Mouse (Mus musculus): ENCODE data around the gene Vmn2r87. TPM values are rescaled to one million over a fixed set of nuclear protein-coding genes. Genes with fewer than 3 reads are reported as not detected.
"Not testable (repeated sequence)": the region's sequence is repeated elsewhere in the genome, so short reads cannot be mapped to it uniquely, and the experiment has no call there.

The Vmn2r87 gene
- total RNA-seq (2021) = not detected
- long read RNA-seq, experiment 1 = 0 reads
- long read RNA-seq, experiment 2 = 0 reads

DNA sequence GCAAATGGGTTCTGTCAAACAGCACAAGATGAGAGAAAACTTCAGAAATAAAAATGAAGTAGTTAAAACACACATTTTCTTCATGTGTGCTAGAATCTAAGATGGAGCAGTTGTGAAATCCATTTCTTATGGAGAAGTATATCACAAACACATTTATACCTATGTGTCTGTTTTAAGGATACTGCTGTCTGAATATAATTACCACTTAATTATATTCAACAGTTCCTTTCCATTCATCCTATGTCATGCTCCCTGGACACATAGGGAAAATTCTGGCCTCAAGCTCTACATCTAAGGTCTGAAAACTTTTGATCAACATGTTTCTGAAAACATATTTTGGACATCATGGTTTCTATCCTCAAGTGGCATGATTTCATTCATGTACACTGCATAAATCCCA is at the start of gene Vmn2r87:
TSS of gene Vmn2r87 (minus strand) at position 101 of the 400 bp plus-strand sequence.
- DNase-seq = no peak

DNA sequence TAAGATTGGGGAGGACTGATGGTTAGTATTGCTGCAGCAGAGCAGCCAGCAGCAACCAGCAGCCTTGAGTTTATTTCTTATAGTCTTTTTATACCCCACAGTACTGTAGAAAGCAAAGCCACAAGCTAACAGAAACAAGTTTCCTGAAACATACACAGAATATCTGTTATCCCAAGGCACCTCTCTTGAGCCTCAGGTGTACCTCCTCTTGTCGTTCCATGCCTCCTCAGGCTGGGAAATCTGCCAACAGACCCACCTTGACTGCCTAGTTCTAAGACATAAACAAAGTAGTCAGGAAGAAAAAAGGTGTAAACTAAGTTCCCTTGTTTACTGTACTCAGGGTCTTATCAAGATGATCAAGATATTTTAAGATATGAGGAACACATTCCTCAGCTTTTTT is 47.1 kb upstream of the Vmn2r87 start:
- not testable (repeated sequence) for DNase-seq

DNA sequence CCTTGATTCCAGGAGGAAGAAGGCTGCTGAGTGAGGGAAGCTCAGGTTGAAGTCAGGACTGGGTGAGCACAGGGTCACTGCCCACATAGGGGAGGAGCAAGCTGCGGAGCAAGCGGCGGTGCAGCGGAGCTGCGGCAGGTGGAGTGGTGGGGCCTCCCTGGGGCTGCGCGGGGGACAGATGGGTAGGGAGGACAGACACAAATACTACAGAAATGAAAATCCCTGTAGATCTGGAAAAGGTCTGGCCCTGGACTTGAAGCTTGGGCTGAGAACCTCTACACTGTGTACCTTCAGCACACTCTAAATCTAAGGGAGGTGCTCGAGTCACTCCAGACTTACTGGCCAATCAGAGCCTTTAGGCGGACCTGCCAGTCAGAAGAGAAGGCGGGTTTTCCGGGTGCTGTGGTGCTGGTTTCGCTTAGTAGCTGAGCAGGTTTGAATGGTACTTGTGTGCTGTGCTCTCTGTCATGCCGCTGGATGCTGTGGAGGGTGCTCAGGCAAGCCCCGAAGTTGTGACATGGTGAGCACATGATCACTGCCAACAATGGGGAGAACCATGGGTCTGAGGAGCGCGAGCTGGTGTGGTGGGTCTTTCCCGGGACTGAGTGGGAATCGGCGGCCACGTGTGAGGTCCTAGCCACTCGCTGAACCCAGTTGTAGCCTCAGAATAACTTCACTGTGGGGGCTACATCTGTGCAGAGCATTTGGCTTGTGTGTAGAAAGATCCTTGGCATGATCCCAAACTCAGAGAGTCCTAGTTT is 44.9 kb upstream of the Vmn2r87 start:
- peak; percentile 74 to 80 for DNase-seq

DNA sequence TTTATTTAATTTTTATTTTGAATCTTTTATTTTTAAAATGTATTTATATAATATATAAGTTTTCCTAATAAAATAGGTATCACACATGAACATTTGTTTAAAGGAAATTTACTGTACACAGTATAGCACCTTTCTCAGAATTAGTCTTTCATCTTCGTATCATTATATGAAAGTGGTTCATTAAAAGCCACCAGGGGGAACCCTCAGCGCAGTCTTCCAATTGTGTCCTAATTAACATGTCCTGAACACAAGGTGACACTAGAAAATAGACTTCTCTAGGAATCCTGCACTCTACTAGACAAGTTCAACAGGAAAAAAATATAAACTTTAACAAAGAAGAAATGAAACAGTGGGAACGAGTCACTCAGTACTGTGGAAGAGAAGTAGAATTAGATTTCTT is 38.9 kb upstream of the Vmn2r87 start:
- DNase-seq = peak; percentile 5 to 33

DNA sequence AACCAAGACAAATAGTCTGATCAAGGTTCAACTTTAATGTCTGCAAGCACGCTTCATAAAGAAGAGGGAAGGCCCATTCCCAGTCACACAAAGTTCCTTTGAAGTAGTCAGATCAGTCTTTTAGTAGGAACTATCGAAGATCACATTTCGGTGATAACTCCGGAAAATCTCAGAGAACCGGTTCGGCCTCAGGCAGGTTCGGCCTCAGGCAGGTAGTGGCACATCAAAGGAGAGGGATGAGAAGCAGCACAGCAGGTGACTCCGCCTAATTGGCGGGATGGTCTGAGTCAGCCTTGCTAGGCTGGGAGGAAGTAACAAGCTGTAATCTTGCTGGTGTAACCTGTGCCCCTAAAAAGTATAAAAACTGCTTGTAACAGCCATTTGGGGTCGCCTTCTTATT is 30.7 kb upstream of the Vmn2r87 start:
- no peak for DNase-seq

DNA sequence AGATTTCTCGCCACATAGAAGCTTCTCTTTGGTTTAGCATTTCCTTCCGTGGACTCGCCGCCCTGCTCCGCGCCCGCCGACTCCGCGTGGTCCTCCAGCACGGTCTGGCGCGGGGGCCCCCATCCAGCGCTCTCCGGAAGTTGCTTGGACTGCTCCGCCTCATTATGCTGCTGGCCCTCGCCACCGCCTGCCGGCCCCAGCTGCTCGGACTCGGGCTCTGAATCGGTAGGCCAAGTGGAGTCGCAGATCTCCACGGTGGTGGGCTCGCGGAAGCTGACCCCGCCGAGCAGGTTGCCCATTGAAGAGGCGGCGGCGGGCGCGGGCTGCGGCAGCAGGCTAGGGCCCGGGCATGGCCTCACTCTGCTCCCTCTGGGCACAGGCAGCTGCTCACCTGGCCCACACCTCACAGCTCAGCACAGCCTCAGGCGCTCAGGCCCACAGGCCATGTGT is 26.9 kb downstream of the Vmn2r87 start:
- peak; percentile 29 to 36 for DNase-seq

DNA sequence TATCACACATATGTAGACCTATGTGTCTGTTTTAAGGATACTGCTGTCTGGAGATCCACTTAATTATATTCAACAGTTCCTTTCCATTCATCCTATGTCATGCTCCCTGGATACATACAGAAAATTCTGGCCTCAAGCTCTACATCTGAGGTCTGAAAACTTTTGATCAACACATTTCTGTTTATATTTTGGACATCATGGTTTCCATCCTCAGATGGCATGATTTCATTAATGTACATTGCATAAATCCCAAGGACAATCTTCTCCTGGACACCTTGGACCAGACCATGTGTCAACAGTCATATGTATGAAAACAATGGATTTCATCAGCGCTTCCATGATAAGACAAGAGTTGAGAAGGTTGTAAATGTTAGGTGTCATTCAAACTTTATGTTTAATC is 41.2 kb downstream of the Vmn2r87 start, which contains the start of gene Vmn2r86:
TSS of gene Vmn2r86 (minus strand) at position 101 of the 400 bp plus-strand sequence.
- not testable (repeated sequence) for DNase-seq

DNA sequence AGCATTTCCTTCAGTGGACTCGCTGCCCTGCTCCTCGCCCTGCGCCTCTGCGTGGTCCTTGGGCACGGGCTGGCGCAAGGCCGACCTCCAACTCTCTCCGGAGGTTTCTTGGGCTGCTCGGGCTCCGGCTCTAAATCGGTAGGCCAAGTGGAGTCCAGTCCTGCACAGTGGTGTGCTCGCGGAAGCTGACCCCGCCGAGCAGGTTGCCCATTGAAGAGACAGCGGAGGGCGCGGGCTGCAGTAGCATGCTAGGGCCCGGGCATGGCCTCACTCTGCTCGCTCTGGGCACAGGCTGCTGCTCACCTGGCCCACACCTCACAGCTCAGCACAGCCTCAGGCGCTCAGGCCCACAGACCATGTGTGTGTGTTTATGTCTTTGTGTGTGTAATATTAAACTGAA is 52.4 kb downstream of the Vmn2r87 start:
- no peak for DNase-seq

DNA sequence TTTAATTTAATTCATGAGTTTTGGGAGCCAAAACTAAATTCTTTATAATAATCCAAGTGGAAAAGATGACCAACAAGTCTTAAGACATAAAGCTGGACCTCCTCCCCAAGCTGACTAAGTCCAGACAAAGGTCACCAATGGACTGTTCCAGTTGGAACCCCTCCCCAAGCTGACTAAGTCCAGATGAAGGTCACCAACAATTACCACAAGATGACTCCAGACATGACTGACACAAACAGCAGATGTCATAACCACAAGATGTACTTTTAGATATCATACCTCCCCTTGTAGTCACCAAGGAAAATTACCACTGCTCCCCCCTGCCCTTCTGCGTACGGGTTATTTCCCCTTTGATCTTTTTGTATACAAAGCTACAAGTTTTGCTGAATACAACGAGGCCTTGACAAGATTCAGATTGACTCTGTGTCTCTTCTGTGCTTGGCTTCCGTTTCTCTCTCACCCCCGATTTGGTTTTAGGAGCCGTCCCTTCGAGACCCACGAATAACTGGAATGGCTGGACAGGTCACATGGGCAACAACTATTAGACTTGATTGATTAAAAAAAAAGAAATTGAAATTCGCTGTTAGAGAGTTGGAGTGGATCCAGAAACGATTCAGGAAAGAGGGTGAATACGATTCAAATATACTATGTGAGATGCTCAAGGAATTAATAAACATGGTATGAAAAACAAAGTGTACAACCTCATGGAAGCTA is 62.9 kb downstream of the Vmn2r87 start:
- DNase-seq = peak; percentile 3 to 12

DNA sequence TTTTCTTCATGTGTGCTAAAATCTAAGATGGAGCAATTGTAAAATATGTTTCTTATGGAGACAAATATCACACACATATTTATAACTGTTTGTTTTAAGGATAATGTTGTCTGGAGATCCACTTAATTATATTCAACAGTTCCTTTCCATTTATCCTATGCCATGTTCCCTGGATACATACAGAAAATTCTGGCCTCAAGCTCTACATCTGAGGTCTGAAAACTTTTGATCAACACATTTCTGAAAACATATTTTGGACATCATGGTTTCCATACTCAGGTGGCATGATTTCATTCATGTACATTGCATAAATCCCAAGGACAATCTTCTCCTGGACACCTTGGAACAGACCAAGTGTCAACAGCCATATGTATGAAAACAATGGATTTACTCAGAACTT is 67.6 kb downstream of the Vmn2r87 start, which contains the start of gene Vmn2r85:
TSS of gene Vmn2r85 (minus strand) at position 101 of the 400 bp plus-strand sequence.
- DNase-seq = not testable (repeated sequence)

DNA sequence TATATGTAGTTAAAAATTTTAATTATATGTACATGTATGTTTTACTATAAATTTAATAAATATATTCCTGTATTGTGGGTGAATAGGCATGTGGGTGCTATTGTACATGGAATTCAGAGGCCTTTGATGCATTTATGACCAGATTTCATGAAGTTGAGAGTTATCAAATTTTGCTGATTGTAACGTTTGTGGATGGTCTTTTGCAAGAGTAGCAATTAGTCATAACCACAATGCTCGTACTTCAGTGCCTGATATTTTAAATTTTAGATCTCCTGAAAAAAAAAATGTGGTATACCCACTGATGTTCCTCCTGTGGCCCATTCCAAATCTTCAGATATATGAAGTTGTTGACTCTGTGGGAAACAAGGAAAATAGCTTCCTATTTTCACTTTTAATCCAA is 74.8 kb downstream of the Vmn2r87 start:
- DNase-seq = not testable (repeated sequence)

Other genes starting within 250 kb of the Vmn2r87 start
- under 1 TPM; 0.46 to 0.63 TPM for gene Neurod4, start 217.2 kb downstream of the Vmn2r87 start, total RNA-seq (2021)
- under 1 TPM; 0.30 to 0.40 TPM for gene Tespa1, start 174.5 kb downstream of the Vmn2r87 start, total RNA-seq (2021)
- not detected for gene Vmn2r84, start 103.1 kb downstream of the Vmn2r87 start, total RNA-seq (2021)
- gene Vmn2r85, start 67.7 kb downstream of the Vmn2r87 start, total RNA-seq (2021) = not detected
- gene Vmn2r86, start 41.3 kb downstream of the Vmn2r87 start, total RNA-seq (2021) = not detected

All from adrenal gland, postnatal 36 days (tissue).